Mouse (Mus musculus): ENCODE data around the gene Picalm. TPM values are rescaled to one million over a fixed set of nuclear protein-coding genes. Genes with fewer than 3 reads are reported as not detected.
A peak's percentile ranks its signal among the peaks of the same experiment; 100 is the strongest.

The Picalm gene
- total RNA-seq, 1 experiment: 125 TPM

- no peaks in the 10 kb centered on the region for H3K9me3 ChIP-seq (ENCODE audit: control insufficient read depth, insufficient read depth, low read depth, low read length)
- no peak overlapping the region for H3K9ac ChIP-seq (ENCODE audit: insufficient read depth, low read depth, low read length, poor library complexity, severe bottlenecking)
- no peak for TF ChIP-seq MAFK (IDR thresholded peaks at IDR 0.05; ENCODE audit: insufficient read depth, low read depth, low read length)
- no peak for TF ChIP-seq HCFC1 (IDR thresholded peaks at IDR 0.05; ENCODE audit: borderline replicate concordance, insufficient read depth, low read length)
- H3K27ac ChIP-seq (ENCODE audit: insufficient read depth, low read depth, low read length, poor library complexity, severe bottlenecking): no peak overlapping the region
- H3K4me3 ChIP-seq (ENCODE audit: insufficient read depth in 1 of 2, low read depth in 1 of 2, low read length in 2 of 2, poor library complexity in 1 of 2, severe bottlenecking in 1 of 2): no peak overlapping the region
- DNase-seq (ENCODE audit: low read depth, low spot score): no peak
- H3K4me1 ChIP-seq (ENCODE audit: control insufficient read depth in 2 of 2, insufficient read depth in 2 of 2, low read length in 2 of 2, poor library complexity in 1 of 2): peaks cover 2% of the 10 kb centered on the region in 2 experiments; a peak in 1 of 4 replicates
- H3K36me3 ChIP-seq (ENCODE audit: control insufficient read depth, insufficient read depth, low read length, poor library complexity, severe bottlenecking): no peaks in the 10 kb centered on the region
- in situ Hi-C loops (cut with MboI; ENCODE audit: low sequenced_read_pairs in 2 of 2, unreplicated experiment in 2 of 2): no loop called here
Measured at GRCm38 (mm10) chr7:90095766-90096372, 34.1 kb upstream of the Picalm start.

- Histone ChIP-seq H3K4me1 (ENCODE audit: control insufficient read depth in 2 of 2, insufficient read depth in 2 of 2, low read length in 2 of 2, poor library complexity in 1 of 2) (peaks cover 2% of the 10 kb centered on the region in 2 experiments; a peak in 1 of 4 replicates), H3K4me3 (ENCODE audit: insufficient read depth in 1 of 2, low read depth in 1 of 2, low read length in 2 of 2, poor library complexity in 1 of 2, severe bottlenecking in 1 of 2) (no peak overlapping the region), H3K9me3 (ENCODE audit: control insufficient read depth, insufficient read depth, low read depth, low read length) (no peaks in the 10 kb centered on the region), H3K27ac (ENCODE audit: insufficient read depth, low read depth, low read length, poor library complexity, severe bottlenecking) (no peak overlapping the region), H3K36me3 (ENCODE audit: control insufficient read depth, insufficient read depth, low read length, poor library complexity, severe bottlenecking) (no peaks in the 10 kb centered on the region), H3K9ac (ENCODE audit: insufficient read depth, low read depth, low read length, poor library complexity, severe bottlenecking) (no peak overlapping the region)
- DNase-seq (ENCODE audit: low read depth, low spot score): no peak
- TF ChIP-seq HCFC1 (IDR thresholded peaks at IDR 0.05; ENCODE audit: borderline replicate concordance, insufficient read depth, low read length) (no peak), ZC3H11A (IDR thresholded peaks at IDR 0.05; ENCODE audit: borderline replicate concordance, low read depth, low read length) (no peak), CHD2 (IDR thresholded peaks at IDR 0.05; ENCODE audit: low read depth, low read length) (no peak), MAFK (IDR thresholded peaks at IDR 0.05; ENCODE audit: insufficient read depth, low read depth, low read length) (no peak), ZNF384 (IDR thresholded peaks at IDR 0.05; ENCODE audit: low read depth, low read length) (no peak)
- in situ Hi-C loops (cut with MboI; ENCODE audit: low sequenced_read_pairs in 2 of 2, unreplicated experiment in 2 of 2): no loop called here
Measured at GRCm38 (mm10) chr7:90096609-90097008, 33.4 kb upstream of the Picalm start.

- no peak for TF ChIP-seq CHD2 (IDR thresholded peaks at IDR 0.05; ENCODE audit: low read depth, low read length)
- no peak for TF ChIP-seq ZNF384 (IDR thresholded peaks at IDR 0.05; ENCODE audit: low read depth, low read length)
- TF ChIP-seq HCFC1 (IDR thresholded peaks at IDR 0.05; ENCODE audit: borderline replicate concordance, insufficient read depth, low read length): no peak
- TF ChIP-seq MAFK (IDR thresholded peaks at IDR 0.05; ENCODE audit: insufficient read depth, low read depth, low read length): no peak
- no peak for TF ChIP-seq ZC3H11A (IDR thresholded peaks at IDR 0.05; ENCODE audit: borderline replicate concordance, low read depth, low read length)
- in situ Hi-C loops (cut with MboI; ENCODE audit: low sequenced_read_pairs in 2 of 2, unreplicated experiment in 2 of 2): no loop called here
- Histone ChIP-seq H3K9ac (ENCODE audit: insufficient read depth, low read depth, low read length, poor library complexity, severe bottlenecking) (no peak overlapping the region), H3K4me3 (ENCODE audit: insufficient read depth in 1 of 2, low read depth in 1 of 2, low read length in 2 of 2, poor library complexity in 1 of 2, severe bottlenecking in 1 of 2) (no peak overlapping the region), H3K36me3 (ENCODE audit: control insufficient read depth, insufficient read depth, low read length, poor library complexity, severe bottlenecking) (no peaks in the 10 kb centered on the region), H3K4me1 (ENCODE audit: control insufficient read depth in 2 of 2, insufficient read depth in 2 of 2, low read length in 2 of 2, poor library complexity in 1 of 2) (peaks cover 0 to 2% of the 10 kb centered on the region in 2 experiments; a peak in 1 of 4 replicates), H3K9me3 (ENCODE audit: control insufficient read depth, insufficient read depth, low read depth, low read length) (no peaks in the 10 kb centered on the region), H3K27ac (ENCODE audit: insufficient read depth, low read depth, low read length, poor library complexity, severe bottlenecking) (no peak overlapping the region)
- DNase-seq (ENCODE audit: low read depth, low spot score): no peak
Measured at GRCm38 (mm10) chr7:90098253-90098652, 31.8 kb upstream of the Picalm start.

- in situ Hi-C loops (cut with MboI; ENCODE audit: low sequenced_read_pairs in 2 of 2, unreplicated experiment in 2 of 2): no loop called here
- H3K36me3 ChIP-seq (ENCODE audit: control insufficient read depth, insufficient read depth, low read length, poor library complexity, severe bottlenecking): no peaks in the 10 kb centered on the region
- no peak overlapping the region for H3K9ac ChIP-seq (ENCODE audit: insufficient read depth, low read depth, low read length, poor library complexity, severe bottlenecking)
- DNase-seq (ENCODE audit: low read depth, low spot score): no peak
- H3K27ac ChIP-seq (ENCODE audit: insufficient read depth, low read depth, low read length, poor library complexity, severe bottlenecking): no peak overlapping the region
- H3K4me3 ChIP-seq (ENCODE audit: insufficient read depth in 1 of 2, low read depth in 1 of 2, low read length in 2 of 2, poor library complexity in 1 of 2, severe bottlenecking in 1 of 2): no peak overlapping the region
- H3K9me3 ChIP-seq (ENCODE audit: control insufficient read depth, insufficient read depth, low read depth, low read length): no peaks in the 10 kb centered on the region
- peaks cover 0 to 2% of the 10 kb centered on the region in 2 experiments; a peak in 1 of 4 replicates for H3K4me1 ChIP-seq (ENCODE audit: control insufficient read depth in 2 of 2, insufficient read depth in 2 of 2, low read length in 2 of 2, poor library complexity in 1 of 2)
- TF ChIP-seq ZNF384 (IDR thresholded peaks at IDR 0.05; ENCODE audit: low read depth, low read length) (no peak), MAFK (IDR thresholded peaks at IDR 0.05; ENCODE audit: insufficient read depth, low read depth, low read length) (peak; percentile 97)
Measured at GRCm38 (mm10) chr7:90099248-90099647, 30.8 kb upstream of the Picalm start.

GRCm38 (mm10) chr7:90100614-90101160 lies 29.3 kb upstream of the Picalm start:
- H3K4me1 ChIP-seq (ENCODE audit: control insufficient read depth in 2 of 2, insufficient read depth in 2 of 2, low read length in 2 of 2, poor library complexity in 1 of 2): peaks cover 0 to 2% of the 10 kb centered on the region in 2 experiments; a peak in 1 of 4 replicates
- DNase-seq (ENCODE audit: low read depth, low spot score): no peak
- H3K4me3 ChIP-seq (ENCODE audit: insufficient read depth in 1 of 2, low read depth in 1 of 2, low read length in 2 of 2, poor library complexity in 1 of 2, severe bottlenecking in 1 of 2): no peak overlapping the region
- H3K36me3 ChIP-seq (ENCODE audit: control insufficient read depth, insufficient read depth, low read length, poor library complexity, severe bottlenecking): no peaks in the 10 kb centered on the region
- H3K27ac ChIP-seq (ENCODE audit: insufficient read depth, low read depth, low read length, poor library complexity, severe bottlenecking): no peak overlapping the region
- no peak overlapping the region for H3K9ac ChIP-seq (ENCODE audit: insufficient read depth, low read depth, low read length, poor library complexity, severe bottlenecking)
- TF ChIP-seq MAFK (IDR thresholded peaks at IDR 0.05; ENCODE audit: insufficient read depth, low read depth, low read length) (no peak), ZNF384 (IDR thresholded peaks at IDR 0.05; ENCODE audit: low read depth, low read length) (no peak), ZC3H11A (IDR thresholded peaks at IDR 0.05; ENCODE audit: borderline replicate concordance, low read depth, low read length) (no peak), CHD2 (IDR thresholded peaks at IDR 0.05; ENCODE audit: low read depth, low read length) (no peak), HCFC1 (IDR thresholded peaks at IDR 0.05; ENCODE audit: borderline replicate concordance, insufficient read depth, low read length) (no peak)
- in situ Hi-C loops (cut with MboI; ENCODE audit: low sequenced_read_pairs in 2 of 2, unreplicated experiment in 2 of 2): no loop called here
- no peaks in the 10 kb centered on the region for H3K9me3 ChIP-seq (ENCODE audit: control insufficient read depth, insufficient read depth, low read depth, low read length)
